Mouse (Mus musculus) cerebellum, adult 2 months (tissue): ENCODE measurements around the gene Nxph3.

ENCODE experiments used
- CTCF ChIP-seq: fragments of 200-500 bp; IDR thresholded peaks from 2 replicates; pipeline ENCODE4 v1.5.1; 2011; ENCODE audit warnings: low read depth, mild to moderate bottlenecking, control low read depth, low read length, moderate library complexity, borderline replicate concordance; ENCODE audit not compliant: insufficient read depth
- POLR2A ChIP-seq: fragments of 200-500 bp; IDR thresholded peaks from 2 replicates; pipeline ENCODE4 v1.6.1; 2011; ENCODE audit warnings: low read length, control low read depth, borderline replicate concordance; ENCODE audit not compliant: insufficient read depth

DNA sequence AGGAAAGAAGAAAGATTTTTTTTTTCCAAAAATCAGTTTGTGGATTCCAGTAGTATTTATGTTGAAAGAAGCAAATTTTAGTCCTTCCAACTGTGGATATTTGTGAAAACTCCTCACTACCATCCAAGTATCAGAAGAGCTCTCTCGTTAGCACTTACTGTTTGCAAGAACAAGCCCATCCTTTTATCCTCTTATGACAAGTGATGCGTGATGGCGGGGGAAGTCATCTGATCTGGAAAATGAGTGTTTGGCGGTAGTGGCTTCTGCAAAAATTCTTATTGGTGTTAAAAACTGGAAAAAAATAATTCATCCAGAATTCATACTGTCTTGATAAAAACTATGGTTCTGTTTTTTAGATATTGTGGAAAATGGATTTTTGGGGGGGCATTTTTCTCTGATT is 22.1 kb downstream of the Nxph3 start:
- TF ChIP-seq CTCF = no peak
- TF ChIP-seq POLR2A = no peak
